Mouse (Mus musculus) Patski (cell line): ENCODE measurements around the gene Ssrp1. TPM values are rescaled to one million over a fixed set of nuclear protein-coding genes. Genes with fewer than 3 reads are reported as not detected.

Experiments
- ATAC-seq: fragments of 100-300 bp; one replicate; pipeline ENCODE4 v1.8.0; 2021
- CTCF ChIA-PET: fragments of 350-600 bp; sonication (Branson Sonifier 250); formaldehyde crosslinking; loops from one replicate; lab custom pipeline; 2022; ENCODE audit warnings: inconsistent platforms; lab: Charles Lee
- POLR2A ChIA-PET: fragments of 350-600 bp; sonication (Branson Sonifier 250); formaldehyde crosslinking; loops from one replicate; lab custom pipeline; 2022; ENCODE audit warnings: antibody characterized with exemption, inconsistent platforms; lab: Charles Lee
- DNase-seq: peaks from one replicate; pipeline ENCODE4 v3.0.0-alpha.2; 2011; ENCODE audit warnings: low read depth, low spot score
- H3K27me3 ChIP-seq: fragments of 371-371 bp; one replicate; pipeline ENCODE4 v1.5.1; 2021
- CTCF ChIP-seq: fragments of 100-300 bp; IDR thresholded peaks from one replicate; pipeline ENCODE4 v1.5.1; 2021
- in situ Hi-C: fragments of 300-500 bp; cut with MboI; formaldehyde crosslinking; loops from 3 replicates; pipeline ENCODE4 v1.11.1; 2018; ENCODE audit warnings: low pct_unique_long_range_greater_than_20kb, mixed read lengths
- polyA plus RNA-seq: library from polyadenylated mRNA; unstranded; gene quantifications from one replicate; pipeline ENCODE4 v1.2.3, GENCODE M21; 2021

Ssrp1 gene
- polyA plus RNA-seq, 1 experiment from 2014 or later, result 224 TPM

- in situ Hi-C loops, result no loop called here
- ChIA-PET CTCF (interaction anchor here (1.3 to 3.8 kb wide), 3 partner anchors 8 to 73 kb away, joined by 3 to 14 read pairs (median 3); no protein-coding TSS in a partner anchor), POLR2A (interaction anchor here (0.5 to 2.0 kb wide), 5 partner anchors 10 to 599 kb away, joined by 3 to 7 read pairs (median 5); partner anchors contain the start of gene Ssrp1)
- no peaks in the 10 kb centered on the region for H3K27me3 ChIP-seq
- no peak for DNase-seq
- peak; percentile 13 for ATAC-seq
- TF ChIP-seq CTCF, result no peak
Observed at GRCm38 (mm10) chr2:85050001-85050634, 13.1 kb downstream of the Ssrp1 start.

GRCm38 (mm10) chr2:85050746-85051145 is 13.7 kb downstream of the Ssrp1 start:
- no peak for DNase-seq
- in situ Hi-C loops, result no loop called here
- ChIA-PET CTCF (interaction anchor here (1.3 to 3.8 kb wide), 3 partner anchors 9 to 72 kb away, joined by 3 to 14 read pairs (median 3); no protein-coding TSS in a partner anchor), POLR2A (interaction anchor here (0.9 to 2.0 kb wide), 4 partner anchors 9 to 15 kb away, joined by 3 to 7 read pairs (median 6); partner anchors contain the start of gene Ssrp1)
- no peak for ATAC-seq
- TF ChIP-seq CTCF, result no peak
- H3K27me3 ChIP-seq, result no peaks in the 10 kb centered on the region

- POLR2A ChIA-PET, result no interaction called here
- no peak for TF ChIP-seq CTCF
- ATAC-seq, result no peak
Observed at GRCm38 (mm10) chr2:85053192-85053816, 16.3 kb downstream of the Ssrp1 start.

GRCm38 (mm10) chr2:85056711-85057110 is 19.7 kb downstream of the Ssrp1 start:
- no peak for TF ChIP-seq CTCF
- POLR2A ChIA-PET, result no interaction called here
- CTCF ChIA-PET, result no interaction called here
- ATAC-seq, result no peak
- DNase-seq, result no peak
- in situ Hi-C loops, result no loop called here
- no peaks in the 10 kb centered on the region for H3K27me3 ChIP-seq

More at GRCm38 (mm10) chr2:85053192-85053816, 16.3 kb downstream of the Ssrp1 start:
- in situ Hi-C loops, result no loop called here
- no peaks in the 10 kb centered on the region for H3K27me3 ChIP-seq
- CTCF ChIA-PET, result no interaction called here
- no peak for DNase-seq

GRCm38 (mm10) chr2:85059677-85060076 is 22.6 kb downstream of the Ssrp1 start:
- POLR2A ChIA-PET, result interaction anchor here (0.7 to 1.7 kb wide), 3 partner anchors 9 to 37 kb away, joined by 3 to 5 read pairs (median 5); no protein-coding TSS in a partner anchor
- CTCF ChIA-PET, result interaction anchor here (0.7 to 2.6 kb wide), 5 partner anchors 10 to 574 kb away, joined by 3 to 14 read pairs (median 4); no protein-coding TSS in a partner anchor
- in situ Hi-C loops, result loop anchor here (10.0 kb wide), 1 partner anchor 325 kb away; the partner anchor contains the start of gene Ypel4
- ATAC-seq (no peak), DNase-seq (no peak)
- H3K27me3 ChIP-seq, result no peaks in the 10 kb centered on the region
- TF ChIP-seq CTCF, result no peak

GRCm38 (mm10) chr2:85060591-85061060 is 23.6 kb downstream of the Ssrp1 start:
- no peak for DNase-seq
- POLR2A ChIA-PET, result interaction anchor here (0.5 to 3.0 kb wide), 6 partner anchors 10 to 36 kb away, joined by 3 to 12 read pairs (median 4); partner anchors contain the start of gene Tnks1bp1
- CTCF ChIA-PET, result interaction anchor here (1.0 to 2.6 kb wide), 4 partner anchors 11 to 45 kb away, joined by 3 to 14 read pairs (median 6); no protein-coding TSS in a partner anchor

GRCm38 (mm10) chr2:85061107-85061541 is 24.1 kb downstream of the Ssrp1 start:
- no peak for TF ChIP-seq CTCF
- in situ Hi-C loops, result loop anchor here (10.0 kb wide), 1 partner anchor 326 kb away; the partner anchor contains the start of gene Ypel4
- ATAC-seq (peak; percentile 74), DNase-seq (no peak)
- ChIA-PET POLR2A (interaction anchor here (0.5 to 3.0 kb wide), 6 partner anchors 10 to 37 kb away, joined by 3 to 12 read pairs (median 3); partner anchors contain the start of gene Tnks1bp1), CTCF (interaction anchor here (1.9 to 2.6 kb wide), 2 partner anchors 11 to 36 kb away, joined by 7 to 14 read pairs; no protein-coding TSS in a partner anchor)
- no peaks in the 10 kb centered on the region for H3K27me3 ChIP-seq

More at GRCm38 (mm10) chr2:85060591-85061060, 23.6 kb downstream of the Ssrp1 start:
- no peaks in the 10 kb centered on the region for H3K27me3 ChIP-seq
- TF ChIP-seq CTCF, result no peak
- peak; percentile 93 for ATAC-seq
- in situ Hi-C loops, result loop anchor here (10.0 kb wide), 1 partner anchor 326 kb away; the partner anchor contains the start of gene Ypel4

- POLR2A ChIA-PET, result interaction anchor here (1.1 kb wide), 1 partner anchor 15 kb away, joined by 7 read pairs; no protein-coding TSS in a partner anchor
- ATAC-seq (no peak), DNase-seq (no peak)
- CTCF ChIA-PET, result no interaction called here
- no peak for TF ChIP-seq CTCF
- in situ Hi-C loops, result loop anchor here (10.0 kb wide), 1 partner anchor 331 kb away; the partner anchor contains the start of gene Ypel4
- no peaks in the 10 kb centered on the region for H3K27me3 ChIP-seq
Observed at GRCm38 (mm10) chr2:85065141-85065875, 28.3 kb downstream of the Ssrp1 start.

GRCm38 (mm10) chr2:85066937-85067336 is 29.9 kb downstream of the Ssrp1 start:
- no peaks in the 10 kb centered on the region for H3K27me3 ChIP-seq
- ChIA-PET CTCF (no interaction called here), POLR2A (no interaction called here)
- ATAC-seq, result no peak
- no peak for DNase-seq
- TF ChIP-seq CTCF, result no peak
- in situ Hi-C loops, result loop anchor here (10.0 kb wide), 1 partner anchor 332 kb away; the partner anchor contains the start of gene Ypel4
